Mouse (Mus musculus) liver, embryonic 12.5 days (tissue): ENCODE measurements around the gene Slc41a1. TPM values are rescaled to one million over a fixed set of nuclear protein-coding genes. Genes with fewer than 3 reads are reported as not detected.

Experiments
- polyA plus RNA-seq: library from polyadenylated mRNA; unstranded; fragments of >200 nt; fragmentation: Nextera tagmentation; extraction: Ambion mirVana; gene quantifications from 2 replicates; pipeline ENCODE4 v1.2.1, GENCODE M21; 2016

The Slc41a1 gene
- polyA plus RNA-seq, 1 experiment from 2014 or later, result 3.4 TPM

Other genes starting within 250 kb of the Slc41a1 start
- gene Avpr1b, start 228.3 kb upstream of the Slc41a1 start, polyA plus RNA-seq, result not detected in 2 replicates
- gene Ctse, start 189.2 kb upstream of the Slc41a1 start, polyA plus RNA-seq, result 12.6 TPM in 2 replicates
- 0.69 and 0.79 TPM in 2 replicates for gene Rab7b, start 138.8 kb upstream of the Slc41a1 start, polyA plus RNA-seq
- gene Slc26a9, start 83.5 kb upstream of the Slc41a1 start, polyA plus RNA-seq, result not detected in 2 replicates
- gene Pm20d1, start 30.1 kb upstream of the Slc41a1 start, polyA plus RNA-seq, result 2.6 and 2.8 TPM in 2 replicates
- gene Rab29, start 39.7 kb downstream of the Slc41a1 start, polyA plus RNA-seq, result 11.2 and 11.6 TPM in 2 replicates
- gene Nucks1, start 83.0 kb downstream of the Slc41a1 start, polyA plus RNA-seq, result 59.7 and 62.9 TPM in 2 replicates
- 3.1 and 3.8 TPM in 2 replicates for gene Slc45a3, start 135.5 kb downstream of the Slc41a1 start, polyA plus RNA-seq
- 14.4 and 16.4 TPM in 2 replicates for gene Elk4, start 180.1 kb downstream of the Slc41a1 start, polyA plus RNA-seq
- 8.2 and 8.5 TPM in 2 replicates for gene Mfsd4a, start 240.6 kb downstream of the Slc41a1 start, polyA plus RNA-seq